ENCODE assay signal across 21 mouse cellular contexts in the genomic region with DNA sequence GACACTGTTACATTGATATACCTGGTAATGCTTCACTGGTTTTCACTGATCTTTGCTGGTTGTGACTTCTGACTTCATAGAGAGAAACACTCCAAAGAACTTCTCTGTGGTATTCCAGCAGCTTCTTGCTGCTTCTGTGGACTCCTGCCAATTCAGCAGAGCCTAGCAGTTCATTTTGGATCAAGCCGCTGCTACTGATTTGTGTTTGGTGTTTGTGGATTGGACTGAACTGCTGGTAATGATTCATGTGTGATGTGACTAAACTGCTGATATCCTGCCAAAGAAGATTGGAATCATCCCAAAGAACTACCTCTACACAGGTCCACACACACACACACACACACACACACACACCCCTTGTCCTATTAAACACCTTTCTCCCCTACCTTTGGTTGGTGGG. TPM values are rescaled to one million over a fixed set of nuclear protein-coding genes. Genes with fewer than 3 reads are reported as not detected.
"Had no signal": no experiment of that assay in that cellular context is flagged by ENCODE, and none has a peak within 500 bp of the region (broad histone marks: within the 10 kb centered on the region; RNA-seq: fewer than 3 reads in every experiment).

No protein-coding gene starts in this region.

- ATAC-seq: liver, embryonic 12.5 days had no signal

- H3K36me3 ChIP-seq: kidney, embryonic 15.5 days; limb, embryonic 15.5 days; liver, embryonic 12.5 days; lung, embryonic 15.5 days; midbrain, embryonic 12.5 days; neural tube, embryonic 15.5 days had no signal

- H3K27ac ChIP-seq: kidney, embryonic 15.5 days; limb, embryonic 15.5 days; liver, embryonic 12.5 days; lung, embryonic 15.5 days; midbrain, embryonic 12.5 days; neural tube, embryonic 15.5 days; stomach, postnatal 0 days had no signal

- H3K9me3 ChIP-seq: kidney, embryonic 15.5 days; limb, embryonic 15.5 days; liver, embryonic 12.5 days; lung, embryonic 15.5 days; midbrain, embryonic 12.5 days; neural tube, embryonic 15.5 days had no signal

- H3K4me3 ChIP-seq: kidney, embryonic 15.5 days; limb, embryonic 15.5 days; liver, embryonic 12.5 days; lung, embryonic 15.5 days; midbrain, embryonic 12.5 days; myocyte; neural tube, embryonic 15.5 days had no signal

- H3K27me3 ChIP-seq: limb, embryonic 15.5 days; liver, embryonic 12.5 days; lung, embryonic 15.5 days; midbrain, embryonic 12.5 days; neural tube, embryonic 15.5 days had no signal

- H3K4me2 ChIP-seq: kidney, embryonic 15.5 days; limb, embryonic 15.5 days; liver, embryonic 12.5 days; lung, embryonic 15.5 days; midbrain, embryonic 12.5 days; neural tube, embryonic 15.5 days had no signal

- DNase-seq: kidney, postnatal 14 days; lung, postnatal 14 days; right cerebral cortex, adult 18-20 months; thymus, postnatal 4 days had no signal

- H3K9ac ChIP-seq: kidney, embryonic 15.5 days; limb, embryonic 15.5 days; liver, embryonic 12.5 days; lung, embryonic 15.5 days; midbrain, embryonic 12.5 days; neural tube, embryonic 15.5 days had no signal

- H3K4me1 ChIP-seq: kidney, embryonic 15.5 days; limb, embryonic 15.5 days; liver, embryonic 12.5 days; lung, embryonic 15.5 days; midbrain, embryonic 12.5 days; neural tube, embryonic 15.5 days had no signal

RNA-seq across cellular contexts. Expression of gene Olfr1324, which starts 14.4 kb away (rescaled TPM):
- total RNA-seq: layer of hippocampus, adult 8-10 months; layer of hippocampus, postnatal 14 days; left cerebral cortex, adult 18-20 months; left cerebral cortex, postnatal 10 days; megakaryocyte-erythroid progenitor cell, adult 5-6 weeks had no signal
- polyA plus RNA-seq: kidney, embryonic 15.5 days; large intestine, adult 2 months; limb, embryonic 11.5 days; limb, embryonic 15.5 days; liver, embryonic 12.5 days; liver, embryonic 16.5 days; lung, embryonic 15.5 days; midbrain, embryonic 12.5 days; myocyte; neural tube, embryonic 11.5 days; neural tube, embryonic 15.5 days; stomach, postnatal 0 days had no signal
